Mouse (Mus musculus): ENCODE data around the gene Dmxl2.

Dmxl2 gene

DNA sequence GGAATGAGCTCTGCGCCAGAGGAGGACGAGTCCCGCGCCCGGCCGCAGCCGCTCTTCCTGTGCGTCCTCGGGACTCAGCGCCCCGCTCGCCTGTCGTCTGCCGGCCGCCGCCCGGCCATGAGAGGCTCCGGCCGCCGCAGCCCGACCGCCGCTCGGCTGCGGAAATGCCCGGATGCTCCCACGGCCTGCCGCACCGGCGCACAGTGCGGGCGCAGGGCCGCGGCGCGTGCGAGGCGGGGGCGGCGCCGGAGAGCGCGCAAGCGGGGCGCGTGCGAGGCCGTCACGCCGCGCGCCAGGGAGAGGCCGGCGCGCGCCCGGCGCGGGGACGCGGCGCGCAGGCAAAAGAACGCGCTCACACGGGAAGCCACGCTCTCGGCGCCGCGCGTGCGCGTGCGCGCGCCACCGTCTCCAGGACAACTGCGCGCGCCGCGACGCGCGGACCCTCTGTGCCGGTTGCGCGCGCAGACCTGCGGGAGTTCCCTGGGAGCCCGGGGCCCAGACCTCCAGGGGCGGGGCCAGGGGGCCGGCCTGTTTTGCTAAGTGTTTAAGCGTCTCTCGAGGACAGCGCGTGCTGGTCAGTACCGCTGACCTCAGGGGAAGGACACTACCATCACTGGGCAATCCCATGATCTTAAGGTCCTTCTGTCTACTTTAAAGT lies at the start of gene Dmxl2:
Gene Dmxl2, minus strand, starts transcription at position 174 of the 658 bp plus-strand sequence.
- Histone ChIP-seq H3K4me3 (replicated peaks; ENCODE audit: low read length) (peak within 1 kb of the TSS; percentile 91), H3K9me3 (ENCODE audit: low read length) (no peaks in the 10 kb centered on the region)
- TF ChIP-seq CTCF (conservative IDR thresholded peaks at IDR 0.05; ENCODE audit: low read length) (no peak), POU5F1 (IDR thresholded peaks at IDR 0.05; ENCODE audit: borderline replicate concordance, low read length) (no peak), NANOG (IDR thresholded peaks at IDR 0.05; ENCODE audit: borderline replicate concordance, low read length) (no peak)

GRCm38 (mm10) chr9:54549433-54549832 lies 48.0 kb upstream of the Dmxl2 start:
- no peaks in the 10 kb centered on the region for H3K36me3 ChIP-seq (ENCODE audit: insufficient read depth, low read length)
- no peaks in the 10 kb centered on the region for H3K9me3 ChIP-seq (ENCODE audit: low read length)
- peaks cover 11% of the 10 kb centered on the region for H3K4me1 ChIP-seq (replicated peaks; ENCODE audit: low read depth, low read length)
- no peak for TF ChIP-seq CTCF (conservative IDR thresholded peaks at IDR 0.05; ENCODE audit: low read length)
- TF ChIP-seq POU5F1 (IDR thresholded peaks at IDR 0.05; ENCODE audit: borderline replicate concordance, low read length): no peak
- no peak for TF ChIP-seq NANOG (IDR thresholded peaks at IDR 0.05; ENCODE audit: borderline replicate concordance, low read length)
- no peak overlapping the region for H3K4me3 ChIP-seq (replicated peaks; ENCODE audit: low read length)
- peaks cover 20% of the 10 kb centered on the region for H3K27me3 ChIP-seq (ENCODE audit: insufficient read depth, low read length)

More for the DNA sequence above, at the start of gene Dmxl2:
- no peaks in the 10 kb centered on the region for H3K36me3 ChIP-seq (ENCODE audit: insufficient read depth, low read length)
- peaks cover 29% of the 10 kb centered on the region for H3K27me3 ChIP-seq (ENCODE audit: insufficient read depth, low read length)
- peaks cover 22% of the 10 kb centered on the region for H3K4me1 ChIP-seq (replicated peaks; ENCODE audit: low read depth, low read length)

GRCm38 (mm10) chr9:54547536-54547935 lies 46.1 kb upstream of the Dmxl2 start:
- H3K36me3 ChIP-seq (ENCODE audit: insufficient read depth, low read length): no peaks in the 10 kb centered on the region
- H3K9me3 ChIP-seq (ENCODE audit: low read length): no peaks in the 10 kb centered on the region
- no peak overlapping the region for H3K4me3 ChIP-seq (replicated peaks; ENCODE audit: low read length)
- TF ChIP-seq NANOG (IDR thresholded peaks at IDR 0.05; ENCODE audit: borderline replicate concordance, low read length) (no peak), CTCF (conservative IDR thresholded peaks at IDR 0.05; ENCODE audit: low read length) (peak; percentile 72)
- peaks cover 10% of the 10 kb centered on the region for H3K4me1 ChIP-seq (replicated peaks; ENCODE audit: low read depth, low read length)
- peaks cover 30% of the 10 kb centered on the region for H3K27me3 ChIP-seq (ENCODE audit: insufficient read depth, low read length)

DNA sequence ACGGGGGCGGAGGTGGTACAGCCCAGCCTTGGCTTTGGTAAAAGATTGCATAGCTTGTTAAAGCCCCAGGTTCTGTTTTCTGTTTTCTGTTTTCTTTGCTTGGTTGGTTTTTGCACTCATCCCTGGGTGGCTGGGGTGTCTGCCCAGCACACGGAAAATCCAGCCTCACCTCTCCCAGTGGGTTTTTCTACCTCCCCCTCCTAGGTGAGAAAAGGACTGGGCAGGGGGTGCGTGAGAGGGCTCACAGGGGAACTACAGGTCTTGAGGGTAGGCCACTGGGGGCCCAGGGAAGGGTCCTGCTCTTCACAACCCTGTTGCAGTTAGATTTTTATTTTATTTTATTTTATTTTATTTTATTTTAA lies 43.5 kb upstream of the Dmxl2 start:
- Histone ChIP-seq H3K9me3 (ENCODE audit: low read length) (no peaks in the 10 kb centered on the region), H3K4me1 (replicated peaks; ENCODE audit: low read depth, low read length) (no peaks in the 10 kb centered on the region), H3K27me3 (ENCODE audit: insufficient read depth, low read length) (peaks cover 44% of the 10 kb centered on the region), H3K4me3 (replicated peaks; ENCODE audit: low read length) (no peak overlapping the region), H3K36me3 (ENCODE audit: insufficient read depth, low read length) (no peaks in the 10 kb centered on the region)
- TF ChIP-seq NANOG (IDR thresholded peaks at IDR 0.05; ENCODE audit: borderline replicate concordance, low read length) (no peak), CTCF (conservative IDR thresholded peaks at IDR 0.05; ENCODE audit: low read length) (no peak), POU5F1 (IDR thresholded peaks at IDR 0.05; ENCODE audit: borderline replicate concordance, low read length) (no peak)

- Histone ChIP-seq H3K27me3 (ENCODE audit: insufficient read depth, low read length) (peaks cover 49% of the 10 kb centered on the region), H3K9me3 (ENCODE audit: low read length) (no peaks in the 10 kb centered on the region), H3K36me3 (ENCODE audit: insufficient read depth, low read length) (no peaks in the 10 kb centered on the region), H3K4me3 (replicated peaks; ENCODE audit: low read length) (no peak overlapping the region), H3K4me1 (replicated peaks; ENCODE audit: low read depth, low read length) (no peaks in the 10 kb centered on the region)
- TF ChIP-seq CTCF (conservative IDR thresholded peaks at IDR 0.05; ENCODE audit: low read length) (no peak), NANOG (IDR thresholded peaks at IDR 0.05; ENCODE audit: borderline replicate concordance, low read length) (no peak), POU5F1 (IDR thresholded peaks at IDR 0.05; ENCODE audit: borderline replicate concordance, low read length) (no peak)
Measured at GRCm38 (mm10) chr9:54544212-54544953, 43.0 kb upstream of the Dmxl2 start.

- no peak overlapping the region for H3K4me3 ChIP-seq (replicated peaks; ENCODE audit: low read length)
- no peak for TF ChIP-seq CTCF (conservative IDR thresholded peaks at IDR 0.05; ENCODE audit: low read length)
- TF ChIP-seq POU5F1 (IDR thresholded peaks at IDR 0.05; ENCODE audit: borderline replicate concordance, low read length): no peak
- no peak for TF ChIP-seq NANOG (IDR thresholded peaks at IDR 0.05; ENCODE audit: borderline replicate concordance, low read length)
- H3K4me1 ChIP-seq (replicated peaks; ENCODE audit: low read depth, low read length): peaks cover 4% of the 10 kb centered on the region; the same call in 1 of the 2 replicates
- H3K9me3 ChIP-seq (ENCODE audit: low read length): no peaks in the 10 kb centered on the region
- no peaks in the 10 kb centered on the region for H3K36me3 ChIP-seq (ENCODE audit: insufficient read depth, low read length)
- peaks cover 41% of the 10 kb centered on the region for H3K27me3 ChIP-seq (ENCODE audit: insufficient read depth, low read length)
Measured at GRCm38 (mm10) chr9:54540801-54541200, 39.4 kb upstream of the Dmxl2 start.

DNA sequence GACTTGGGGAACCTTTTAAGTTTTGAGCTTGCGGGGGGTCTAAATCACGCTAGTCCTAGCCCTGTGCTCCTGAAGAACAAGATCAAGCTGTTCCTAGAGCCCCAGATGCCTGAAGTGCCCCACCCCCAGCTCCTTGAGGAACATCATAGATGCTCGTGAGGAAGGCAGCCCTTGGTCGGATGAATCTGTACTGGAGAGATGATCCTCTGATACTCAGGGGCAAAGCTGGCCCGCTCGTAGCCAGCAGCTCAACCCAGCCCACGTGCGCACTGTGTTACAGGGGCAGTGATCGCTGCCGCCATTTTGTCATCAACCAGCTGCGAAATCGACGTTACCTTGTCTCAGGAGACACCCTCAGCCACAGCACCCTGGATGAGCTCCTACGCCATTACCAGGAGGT lies 37.3 kb upstream of the Dmxl2 start, which contains the start of gene Sh2d7:
Gene Sh2d7, plus strand, starts transcription at position 301 of the 400 bp plus-strand sequence.
- H3K4me3 ChIP-seq (replicated peaks; ENCODE audit: low read length): no peak within 1 kb of the TSS
- no peaks in the 10 kb centered on the region for H3K36me3 ChIP-seq (ENCODE audit: insufficient read depth, low read length)
- TF ChIP-seq CTCF (conservative IDR thresholded peaks at IDR 0.05; ENCODE audit: low read length) (no peak), NANOG (IDR thresholded peaks at IDR 0.05; ENCODE audit: borderline replicate concordance, low read length) (no peak), POU5F1 (IDR thresholded peaks at IDR 0.05; ENCODE audit: borderline replicate concordance, low read length) (no peak)
- peaks cover 4% of the 10 kb centered on the region; the same call in 1 of the 2 replicates for H3K4me1 ChIP-seq (replicated peaks; ENCODE audit: low read depth, low read length)
- H3K9me3 ChIP-seq (ENCODE audit: low read length): no peaks in the 10 kb centered on the region
- peaks cover 52% of the 10 kb centered on the region for H3K27me3 ChIP-seq (ENCODE audit: insufficient read depth, low read length)

DNA sequence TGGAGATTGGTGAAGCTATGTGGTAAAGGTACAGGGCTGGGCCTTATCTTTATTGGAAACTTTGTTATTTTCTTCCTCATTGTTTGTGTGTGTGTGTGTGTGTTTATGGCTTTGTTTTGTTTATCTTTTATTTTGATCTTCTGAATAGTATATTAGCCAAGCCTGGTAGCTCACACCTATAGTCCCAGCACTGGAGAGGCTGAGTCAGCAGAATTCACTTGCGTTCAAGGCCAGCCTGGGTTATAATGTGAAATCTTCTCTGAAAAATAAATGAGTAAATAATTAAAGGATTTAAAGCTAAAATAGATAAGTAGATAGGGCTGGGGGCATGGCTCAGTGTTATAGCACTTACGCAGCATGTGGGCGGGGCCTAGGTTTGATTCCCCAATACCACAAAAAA lies 36.8 kb upstream of the Dmxl2 start:
- no peaks in the 10 kb centered on the region for H3K36me3 ChIP-seq (ENCODE audit: insufficient read depth, low read length)
- TF ChIP-seq CTCF (conservative IDR thresholded peaks at IDR 0.05; ENCODE audit: low read length) (no peak), POU5F1 (IDR thresholded peaks at IDR 0.05; ENCODE audit: borderline replicate concordance, low read length) (no peak), NANOG (IDR thresholded peaks at IDR 0.05; ENCODE audit: borderline replicate concordance, low read length) (no peak)

More for the DNA sequence above, 36.8 kb upstream of the Dmxl2 start:
- H3K4me1 ChIP-seq (replicated peaks; ENCODE audit: low read depth, low read length): peaks cover 4% of the 10 kb centered on the region; the same call in 1 of the 2 replicates
- H3K27me3 ChIP-seq (ENCODE audit: insufficient read depth, low read length): peaks cover 48% of the 10 kb centered on the region
- no peak overlapping the region for H3K4me3 ChIP-seq (replicated peaks; ENCODE audit: low read length)
- H3K9me3 ChIP-seq (ENCODE audit: low read length): no peaks in the 10 kb centered on the region

Measured in E14TG2a.4 (cell line).